Mouse (Mus musculus): Measurements from ENCODE around the gene Gm5136.

Gm5136 gene

GRCm38 (mm10) chr10:108699946-108700345 lies at the start of gene Gm5136:
Gm5136 (minus strand) TSS chr10:108700160.
- DNase-seq (ENCODE audit: low spot score): peak; percentile 47

- no peak for DNase-seq (ENCODE audit: low spot score)
Observed at GRCm38 (mm10) chr10:108743759-108744158, 43.8 kb upstream of the Gm5136 start.

- DNase-seq (ENCODE audit: low spot score): no peak
Observed at GRCm38 (mm10) chr10:108733982-108734381, 34.0 kb upstream of the Gm5136 start.

- DNase-seq (ENCODE audit: low spot score): no peak
Observed at GRCm38 (mm10) chr10:108728961-108729360, 29.0 kb upstream of the Gm5136 start.

GRCm38 (mm10) chr10:108726391-108726790 lies 26.4 kb upstream of the Gm5136 start:
- no peak for DNase-seq (ENCODE audit: low spot score)

GRCm38 (mm10) chr10:108724878-108725277 lies 24.9 kb upstream of the Gm5136 start:
- no peak for DNase-seq (ENCODE audit: low spot score)

- DNase-seq (ENCODE audit: low spot score): no peak
Observed at GRCm38 (mm10) chr10:108710514-108710913, 10.6 kb upstream of the Gm5136 start.

GRCm38 (mm10) chr10:108705658-108706057 lies 5.7 kb upstream of the Gm5136 start:
- no peak for DNase-seq (ENCODE audit: low spot score)

- no peak for DNase-seq (ENCODE audit: low spot score)
Observed at GRCm38 (mm10) chr10:108701361-108702128, 1.6 kb upstream of the Gm5136 start.

- DNase-seq (ENCODE audit: low spot score): no peak
Observed at GRCm38 (mm10) chr10:108697062-108697461, 2.9 kb downstream of the Gm5136 start.

GRCm38 (mm10) chr10:108690954-108691353 lies 9.0 kb downstream of the Gm5136 start:
- no peak for DNase-seq (ENCODE audit: low spot score)

- no peak for DNase-seq (ENCODE audit: low spot score)
Observed at GRCm38 (mm10) chr10:108686696-108687095, 13.3 kb downstream of the Gm5136 start.

- DNase-seq (ENCODE audit: low spot score): no peak
Observed at GRCm38 (mm10) chr10:108679675-108680390, 20.1 kb downstream of the Gm5136 start.

GRCm38 (mm10) chr10:108677053-108677452 lies 22.9 kb downstream of the Gm5136 start:
- DNase-seq (ENCODE audit: low spot score): no peak

- DNase-seq (ENCODE audit: low spot score): no peak
Observed at GRCm38 (mm10) chr10:108668944-108669343, 31.0 kb downstream of the Gm5136 start.

GRCm38 (mm10) chr10:108660295-108660694 lies 39.7 kb downstream of the Gm5136 start:
- DNase-seq (ENCODE audit: low spot score): no peak

- no peak for DNase-seq (ENCODE audit: low spot score)
Observed at GRCm38 (mm10) chr10:108658300-108658699, 41.7 kb downstream of the Gm5136 start.

GRCm38 (mm10) chr10:108657669-108658068 lies 42.3 kb downstream of the Gm5136 start:
- DNase-seq (ENCODE audit: low spot score): no peak

- no peak for DNase-seq (ENCODE audit: low spot score)
Observed at GRCm38 (mm10) chr10:108656898-108657297, 43.1 kb downstream of the Gm5136 start.

GRCm38 (mm10) chr10:108655074-108655473 lies 44.9 kb downstream of the Gm5136 start:
- no peak for DNase-seq (ENCODE audit: low spot score)

- no peak for DNase-seq (ENCODE audit: low spot score)
Observed at GRCm38 (mm10) chr10:108652831-108653230, 47.1 kb downstream of the Gm5136 start.

GRCm38 (mm10) chr10:108652066-108652465 lies 47.9 kb downstream of the Gm5136 start:
- DNase-seq (ENCODE audit: low spot score): no peak

GRCm38 (mm10) chr10:108649174-108649573 lies 50.8 kb downstream of the Gm5136 start:
- no peak for DNase-seq (ENCODE audit: low spot score)
